Mouse (Mus musculus): ENCODE measurements at regions not wholly inside any gene's neighbourhood (a gene's known extent, or its start where the extent isn't known, plus 50 kb on each side); places are given as distances from the start of the nearest gene placed in this dataset.

- DNase-seq, result no peak
Observed at GRCm38 (mm10) chr10:122566601-122567000, 112.0 kb upstream of the Ppm1h start.

GRCm38 (mm10) chr10:122569546-122570202, 108.9 kb upstream of the Ppm1h start:
- no peak for DNase-seq

GRCm38 (mm10) chr10:122570909-122571551, 107.5 kb upstream of the Ppm1h start:
- no peak for DNase-seq

- DNase-seq, result no peak
Observed at GRCm38 (mm10) chr10:122576171-122577063, 102.1 kb upstream of the Ppm1h start.

- no peak for DNase-seq
Observed at GRCm38 (mm10) chr10:122578209-122579001, 100.2 kb upstream of the Ppm1h start.

- no peak for DNase-seq
Observed at GRCm38 (mm10) chr10:122581096-122581495, 97.5 kb upstream of the Ppm1h start.

- no peak for DNase-seq
Observed at GRCm38 (mm10) chr10:122587541-122587940, 91.0 kb upstream of the Ppm1h start.

- no peak for DNase-seq
Observed at GRCm38 (mm10) chr10:122599511-122599910, 79.1 kb upstream of the Ppm1h start.

GRCm38 (mm10) chr10:122602394-122602793, 76.2 kb upstream of the Ppm1h start:
- DNase-seq, result no peak

GRCm38 (mm10) chr10:122603960-122604359, 74.6 kb upstream of the Ppm1h start:
- DNase-seq, result no peak

- DNase-seq, result no peak
Observed at GRCm38 (mm10) chr10:122613281-122613680, 65.3 kb upstream of the Ppm1h start.

GRCm38 (mm10) chr10:122613891-122614290, 64.7 kb upstream of the Ppm1h start:
- DNase-seq, result no peak

- DNase-seq, result no peak
Observed at GRCm38 (mm10) chr10:122614720-122615119, 63.8 kb upstream of the Ppm1h start.

- DNase-seq, result no peak
Observed at GRCm38 (mm10) chr10:122615658-122616057, 62.9 kb upstream of the Ppm1h start.

- DNase-seq, result no peak
Observed at GRCm38 (mm10) chr10:122616385-122616784, 62.2 kb upstream of the Ppm1h start.

- DNase-seq, result no peak
Observed at GRCm38 (mm10) chr10:122618854-122619253, 59.7 kb upstream of the Ppm1h start.

GRCm38 (mm10) chr10:122619406-122620116, 59.0 kb upstream of the Ppm1h start:
- no peak for DNase-seq
